Mouse (Mus musculus): ENCODE data around the gene Traf4. TPM values are rescaled to one million over a fixed set of nuclear protein-coding genes. Genes with fewer than 3 reads are reported as not detected.

Gene Traf4
- total RNA-seq, 2 experiments from 2014 or later = 24.8 to 38.0 TPM

- peak; percentile 78 to 79 for DNase-seq
These were observed 17.8 kb upstream of the Traf4 start, which contains the start of gene Rpl23a for GRCm38 (mm10) chr11:78182961-78183844. Rpl23a (minus strand) TSS chr11:78183584.

- DNase-seq = no peak
These were observed 17.1 kb upstream of the Traf4 start for GRCm38 (mm10) chr11:78182450-78182849.

GRCm38 (mm10) chr11:78181830-78182357, 16.5 kb upstream of the Traf4 start:
- no peak for DNase-seq

GRCm38 (mm10) chr11:78180081-78180761, 14.8 kb upstream of the Traf4 start:
- no peak for DNase-seq

- no peak for DNase-seq
These were observed 14.1 kb upstream of the Traf4 start for GRCm38 (mm10) chr11:78179438-78179999.

GRCm38 (mm10) chr11:78178859-78179437, 13.6 kb upstream of the Traf4 start:
- DNase-seq = peak; percentile 73 to 80

- DNase-seq = peak; percentile 95 to 96
These were observed 12.8 kb upstream of the Traf4 start for GRCm38 (mm10) chr11:78177903-78178858.

GRCm38 (mm10) chr11:78177437-78177836, 12.0 kb upstream of the Traf4 start:
- peak; percentile 44 to 56 for DNase-seq

- DNase-seq = no peak
These were observed 11.5 kb upstream of the Traf4 start for GRCm38 (mm10) chr11:78176905-78177331.

- peak; percentile 95 to 97 for DNase-seq
These were observed 11.0 kb upstream of the Traf4 start, which contains the start of the genes Nek8 and Tlcd1 for GRCm38 (mm10) chr11:78176402-78176862. Nek8 (minus strand) TSS chr11:78176675. Tlcd1 (plus strand) TSS chr11:78176711.

GRCm38 (mm10) chr11:78175771-78176401, 10.5 kb upstream of the Traf4 start:
- no peak for DNase-seq

GRCm38 (mm10) chr11:78174506-78174905, 9.1 kb upstream of the Traf4 start:
- no peak for DNase-seq

- peak; percentile 17 to 54 for DNase-seq
These were observed 7.5 kb upstream of the Traf4 start for GRCm38 (mm10) chr11:78172748-78173383.

GRCm38 (mm10) chr11:78172034-78172747, 6.8 kb upstream of the Traf4 start:
- DNase-seq = no peak

GRCm38 (mm10) chr11:78171328-78171727, 5.9 kb upstream of the Traf4 start:
- DNase-seq = no peak

GRCm38 (mm10) chr11:78170306-78170705, 4.9 kb upstream of the Traf4 start:
- DNase-seq = no peak

GRCm38 (mm10) chr11:78168541-78169468, 3.4 kb upstream of the Traf4 start:
- DNase-seq = no peak

Data from adrenal gland, postnatal 36 days (tissue).